Mouse (Mus musculus) heart, adult 2 months (tissue): ENCODE measurements around the gene Gm20388. TPM values are rescaled to one million over a fixed set of nuclear protein-coding genes. Genes with fewer than 3 reads are reported as not detected.
A peak's percentile ranks its signal among the peaks of the same experiment; 100 is the strongest.

ENCODE experiments used
- DNase-seq, 2 experiments: peaks; one replicate each; pipeline ENCODE4 v3.0.0; 2021
- H3K27ac ChIP-seq: fragments of 200-600 bp; 2 replicates; pipeline ENCODE4 v1.8.1; 2022
- H3K27me3 ChIP-seq: fragments of 200-500 bp; 2 replicates; pipeline ENCODE4 v1.6.1; 2012; ENCODE audit warnings: mild to moderate bottlenecking, low read length, inconsistent platforms, mixed read lengths; ENCODE audit not compliant: control insufficient read depth, insufficient read depth
- H3K36me3 ChIP-seq: fragments of 200-500 bp; 2 replicates; pipeline ENCODE4 v1.6.1; 2012; ENCODE audit warnings: low read length, inconsistent platforms; ENCODE audit not compliant: control insufficient read depth, insufficient read depth
- H3K4me1 ChIP-seq: fragments of 200-500 bp; 2 replicates; pipeline ENCODE4 v1.6.1; 2011; ENCODE audit warnings: low read length; ENCODE audit not compliant: control insufficient read depth, insufficient read depth
- H3K4me3 ChIP-seq: fragments of 200-600 bp; 2 replicates; pipeline ENCODE4 v1.8.1; 2022
- H3K79me2 ChIP-seq: fragments of 200-500 bp; replicated peaks from 2 replicates; pipeline ENCODE4 v1.6.1; 2012; ENCODE audit warnings: mild to moderate bottlenecking, inconsistent platforms, low read length, moderate library complexity, mixed read lengths; ENCODE audit not compliant: control insufficient read depth, insufficient read depth
- H3K9ac ChIP-seq: fragments of 200-500 bp; 2 replicates; pipeline ENCODE4 v1.6.1; 2012; ENCODE audit warnings: low read depth, mild to moderate bottlenecking, control low read depth, inconsistent platforms, low read length, mixed read lengths
- CTCF ChIP-seq: fragments of 200-600 bp; IDR thresholded peaks from 2 replicates; pipeline ENCODE4 v1.8.1; 2022; ENCODE audit warnings: antibody characterized with exemption, mild to moderate bottlenecking, moderate library complexity
- EP300 ChIP-seq: fragments of 200-500 bp; IDR thresholded peaks from 2 replicates; pipeline ENCODE4 v1.6.1; 2011; ENCODE audit warnings: low read depth, low read length, control low read depth; ENCODE audit not compliant: insufficient read depth
- POLR2A ChIP-seq: fragments of 200-500 bp; IDR thresholded peaks from 2 replicates; pipeline ENCODE4 v1.6.1; 2011; ENCODE audit warnings: mild to moderate bottlenecking, low read depth, low read length, control low read depth; ENCODE audit not compliant: insufficient read depth
- WGBS: fragments of 180-500 bp; shearing (Covaris S2); methylation state at CpG from one replicate; pipeline ENCODE4 v1.1.7; 2018; 5-methylcytosine and 5-hydroxymethylcytosine counted together
- intact Hi-C: fragments of 180-260 bp; cut with DNase I; formaldehyde crosslinking; loops from one replicate; pipeline ENCODE4 v1.15.1; 2025
- polyA plus RNA-seq: library from polyadenylated mRNA; depleted of rRNA; stranded (reverse); fragments of >200 nt; gene quantifications from 2 replicates; pipeline ENCODE4 v1.2.3, GENCODE M21; 2012
- total RNA-seq, 2 experiments: library from RNA; stranded (reverse); gene quantifications; 2 replicates each; pipeline ENCODE4 v1.2.3; 2021

Gene Gm20388
- total and polyA plus RNA-seq, 3 experiments = 1.8 to 32.3 TPM; not detected in 1

- WGBS = 46% methylated on average over 9 of the region's 9 CpGs
These were observed 2384.7 kb downstream of the Gm20388 start for GRCm38 (mm10) chr8:122295389-122295788.

GRCm38 (mm10) chr8:122296173-122297001, 2385.7 kb downstream of the Gm20388 start:
- intact Hi-C loops = no loop called here
- H3K4me3 ChIP-seq = no peak overlapping the region
- TF ChIP-seq CTCF = no peak
- TF ChIP-seq EP300 = no peak
- no peak for TF ChIP-seq POLR2A
- WGBS = 22% methylated on average over 24 of the region's 24 CpGs
- peak overlapping the region; percentile 12; the same call in 1 of the 2 replicates for H3K27ac ChIP-seq
- DNase-seq = peak; percentile 61 to 62
- H3K36me3 ChIP-seq = no peaks in the 10 kb centered on the region
- H3K27me3 ChIP-seq = no peaks in the 10 kb centered on the region
- H3K9ac ChIP-seq = peak overlapping the region; percentile 36; the same call in 1 of the 2 replicates
- peaks cover 6% of the 10 kb centered on the region; the same call in 1 of the 2 replicates for H3K79me2 ChIP-seq
- peaks cover 25% of the 10 kb centered on the region for H3K4me1 ChIP-seq

More at GRCm38 (mm10) chr8:122295389-122295788, 2384.7 kb downstream of the Gm20388 start:
- Histone ChIP-seq H3K27me3 (no peaks in the 10 kb centered on the region), H3K79me2 (peaks cover 6% of the 10 kb centered on the region), H3K4me3 (no peak overlapping the region), H3K27ac (no peak overlapping the region), H3K4me1 (peaks cover 26% of the 10 kb centered on the region), H3K9ac (no peak overlapping the region), H3K36me3 (no peaks in the 10 kb centered on the region)
- intact Hi-C loops = no loop called here
- DNase-seq = no peak
- TF ChIP-seq CTCF = no peak
- TF ChIP-seq POLR2A = no peak
- TF ChIP-seq EP300 = no peak

- TF ChIP-seq POLR2A (no peak; the same call in 1 of the 2 replicates), EP300 (no peak), CTCF (no peak)
- WGBS = 46% methylated on average over 16 of the region's 16 CpGs
- peak overlapping the region; percentile 18; the same call in 1 of the 2 replicates for H3K4me3 ChIP-seq
- DNase-seq = peak in 1 of 2 experiments; percentile 63
- no peaks in the 10 kb centered on the region for H3K27me3 ChIP-seq
- peak overlapping the region; percentile 23; the same call in 1 of the 2 replicates for H3K9ac ChIP-seq
- intact Hi-C loops = no loop called here
- H3K36me3 ChIP-seq = no peaks in the 10 kb centered on the region
- peaks cover 23% of the 10 kb centered on the region for H3K4me1 ChIP-seq
- H3K27ac ChIP-seq = peak overlapping the region; percentile 55
- peaks cover 3% of the 10 kb centered on the region; the same call in 1 of the 2 replicates for H3K79me2 ChIP-seq
These were observed 2389.1 kb downstream of the Gm20388 start for GRCm38 (mm10) chr8:122299581-122300254.

- Histone ChIP-seq H3K4me3 (no peak overlapping the region), H3K9ac (no peak overlapping the region), H3K4me1 (peaks cover 23% of the 10 kb centered on the region), H3K27ac (no peak overlapping the region), H3K27me3 (no peaks in the 10 kb centered on the region), H3K79me2 (peaks cover 3% of the 10 kb centered on the region; the same call in 1 of the 2 replicates), H3K36me3 (no peaks in the 10 kb centered on the region)
- intact Hi-C loops = no loop called here
- TF ChIP-seq POLR2A (no peak), CTCF (no peak), EP300 (no peak)
- 83% methylated on average over 13 of the region's 13 CpGs for WGBS
- no peak for DNase-seq
These were observed 2390.4 kb downstream of the Gm20388 start for GRCm38 (mm10) chr8:122301081-122301480.

GRCm38 (mm10) chr8:122301866-122302265, 2391.2 kb downstream of the Gm20388 start:
- WGBS = 54% methylated on average over 5 of the region's 5 CpGs
- H3K79me2 ChIP-seq = peaks cover 3% of the 10 kb centered on the region; the same call in 1 of the 2 replicates
- no peak overlapping the region for H3K27ac ChIP-seq
- TF ChIP-seq EP300 = no peak
- TF ChIP-seq POLR2A = no peak
- TF ChIP-seq CTCF = no peak
- H3K36me3 ChIP-seq = no peaks in the 10 kb centered on the region
- no peak for DNase-seq
- no peak overlapping the region for H3K9ac ChIP-seq
- no peaks in the 10 kb centered on the region for H3K27me3 ChIP-seq
- intact Hi-C loops = loop anchor here (2.0 kb wide), 1 partner anchor 13 kb away; no protein-coding TSS in a partner anchor
- peaks cover 19% of the 10 kb centered on the region for H3K4me1 ChIP-seq
- H3K4me3 ChIP-seq = no peak overlapping the region
